Mouse (Mus musculus) brain, adult 10 weeks (tissue): Measurements from ENCODE around the gene Gm20509. TPM values are rescaled to one million over a fixed set of nuclear protein-coding genes. Genes with fewer than 3 reads are reported as not detected.

Experiments used
- polyA plus RNA-seq: library from polyadenylated mRNA; stranded (reverse); fragments of 350-450 nt; fragmentation: Illumina TruSeq; extraction: RNeasy Lipid Tissue Mini Kit (QIAGEN cat#74804); gene quantifications from one replicate; pipeline ENCODE4 v1.2.3, GENCODE M21; 2015; ENCODE audit warnings: low read depth, low replicate concordance

Gm20509 gene
- not detected for polyA plus RNA-seq

DNA sequence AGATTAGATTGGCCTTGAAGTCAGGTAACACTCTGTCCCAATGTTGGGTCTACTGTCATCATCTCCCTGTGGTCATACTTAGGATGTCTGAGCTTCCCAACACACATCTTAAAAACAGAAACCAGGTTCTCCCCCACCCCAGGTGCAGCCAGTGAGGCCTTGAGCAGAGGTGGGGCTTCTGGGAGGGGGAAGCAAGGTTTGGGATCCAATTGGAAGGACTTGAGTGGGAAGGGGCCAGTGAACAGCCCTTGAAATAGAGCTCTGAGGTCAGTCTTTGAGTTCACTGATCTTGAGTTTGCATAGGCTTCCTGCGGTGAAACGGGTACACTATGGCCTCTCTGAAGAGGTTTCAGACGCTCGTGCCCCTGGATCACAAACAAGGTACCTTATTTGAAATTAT is at the start of gene Gm20509:
Gm20509 (plus strand) TSS at position 290 of the 400 bp plus-strand sequence.

DNA sequence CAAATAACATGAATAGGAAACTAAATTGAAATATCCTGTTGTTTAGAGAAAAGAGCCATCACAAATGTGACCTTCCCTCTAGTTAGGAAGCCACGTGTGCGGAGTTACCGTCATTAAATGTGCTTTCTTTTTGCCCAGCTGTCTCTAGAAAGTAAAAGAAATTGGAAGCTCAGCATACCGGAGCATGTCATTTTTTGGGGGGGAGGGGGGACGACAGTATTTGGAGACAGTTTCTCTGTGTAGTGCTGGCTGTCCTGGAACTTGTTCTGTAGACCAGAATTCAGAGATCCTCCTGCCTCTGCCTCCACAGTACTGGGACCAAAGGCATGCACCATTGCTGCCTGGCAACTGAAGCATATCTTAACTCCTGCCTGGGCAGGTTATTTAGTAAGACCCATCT is 734 bp upstream of the Gm20509 start, which contains the start of gene Khdc3:
Khdc3 (plus strand) TSS at position 301 of the 400 bp plus-strand sequence.

DNA sequence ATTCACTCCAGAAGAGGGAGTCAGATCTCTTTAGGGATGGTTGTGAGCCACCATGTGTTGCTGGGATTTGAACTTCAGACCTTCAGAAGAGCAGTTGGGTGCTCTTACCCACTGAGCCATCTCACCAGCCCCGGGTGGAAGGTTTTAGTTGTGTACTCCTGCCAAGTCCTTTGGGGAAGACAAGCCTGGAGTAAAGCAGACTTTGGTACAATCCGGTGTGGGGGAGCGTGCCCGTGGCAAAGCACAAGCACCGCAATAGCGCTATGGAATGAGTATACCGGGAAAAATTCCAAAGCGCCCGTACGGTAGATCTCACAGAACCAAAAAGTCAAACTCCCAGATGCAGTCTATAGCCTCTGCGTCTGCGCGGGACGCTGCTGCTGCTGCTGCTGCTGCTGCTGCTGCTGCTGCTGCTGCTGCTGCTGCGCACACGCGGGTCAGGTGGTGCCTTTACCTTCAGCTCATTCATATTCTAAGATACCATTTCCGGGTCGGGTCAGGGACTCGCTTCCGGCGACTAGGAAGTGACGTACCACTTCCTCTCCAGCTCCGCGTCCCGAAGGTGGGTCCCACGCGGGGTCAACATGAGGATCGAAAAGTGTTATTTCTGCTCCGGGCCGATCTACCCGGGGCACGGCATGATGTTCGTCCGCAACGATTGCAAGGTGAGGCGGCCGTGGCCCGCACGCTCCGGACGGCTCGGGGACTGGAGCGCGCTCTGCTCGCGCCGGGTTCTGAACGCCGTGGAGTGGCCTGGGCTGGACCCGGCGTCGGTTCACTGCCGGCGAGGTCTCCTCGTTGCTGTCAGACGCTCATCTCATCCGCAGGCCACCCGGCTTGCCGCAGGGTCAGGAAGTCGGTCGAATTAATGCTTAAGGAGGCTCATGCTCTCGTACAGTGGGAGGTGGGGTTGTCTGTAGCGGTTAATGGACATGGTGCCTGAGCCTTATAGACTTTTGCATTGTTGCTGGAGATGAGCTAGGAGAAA is 10.9 kb downstream of the Gm20509 start, which contains the start of gene Rsl24d1:
Rsl24d1 (plus strand) TSS at position 508 of the 988 bp plus-strand sequence.

Other genes with a start within 250 kb of the Gm20509 start
- gene Pygo1, start 176.8 kb upstream of the Gm20509 start, polyA plus RNA-seq = 13.7 TPM
- 2.3 TPM for gene Dyx1c1, start 143.7 kb upstream of the Gm20509 start, polyA plus RNA-seq
- not detected for gene Gm44503, start 143.6 kb upstream of the Gm20509 start, polyA plus RNA-seq
- 19.4 TPM for gene Ccpg1os, start 117.1 kb upstream of the Gm20509 start, polyA plus RNA-seq
- gene Ccpg1, start 117.0 kb upstream of the Gm20509 start, polyA plus RNA-seq = 91.2 TPM
- gene Pigb, start 62.1 kb upstream of the Gm20509 start, polyA plus RNA-seq = 10.4 TPM
- 6.1 TPM for gene Rab27a, start 57.6 kb upstream of the Gm20509 start, polyA plus RNA-seq
- 0.88 TPM for gene Khdc3, start 634 bp upstream of the Gm20509 start, polyA plus RNA-seq
- 64.9 TPM for gene Rsl24d1, start 11.0 kb downstream of the Gm20509 start, polyA plus RNA-seq